Mouse (Mus musculus) olfactory bulb, adult 2 months (tissue): ENCODE data around the gene Myrfl.

Experiments
- CTCF ChIP-seq: fragments of 200-500 bp; IDR thresholded peaks from 2 replicates; pipeline ENCODE4 v1.5.1; 2012; ENCODE audit warnings: low read depth, mild to moderate bottlenecking, low read length, moderate library complexity; ENCODE audit not compliant: insufficient read depth
- POLR2A ChIP-seq: fragments of 200-500 bp; IDR thresholded peaks from 2 replicates; pipeline ENCODE4 v1.6.1; 2012; ENCODE audit warnings: mild to moderate bottlenecking, low read depth, low read length, moderate library complexity; ENCODE audit not compliant: insufficient read depth

- TF ChIP-seq CTCF, result no peak
- no peak for TF ChIP-seq POLR2A
Observed at GRCm38 (mm10) chr10:116809383-116809782, 87.3 kb downstream of the Myrfl start.
